Mouse (Mus musculus): ENCODE measurements around the gene Pfn4. TPM values are rescaled to one million over a fixed set of nuclear protein-coding genes. Genes with fewer than 3 reads are reported as not detected.

The Pfn4 gene
- total RNA-seq (2014; rRNA removed) = 9.2 TPM in 2 replicates
- polyA plus RNA-seq (2015; fragmentation: Nextera tagmentation; extraction: Ambion mirVana) = 15.3 and 21.3 TPM in 2 replicates

- ATAC-seq (peak; percentile 99), DNase-seq (peak; percentile 99)
- Histone ChIP-seq H3K4me1 (ENCODE audit: insufficient read depth) (0 out of 2 replicates have a peak, but pooled peaks cover 7% of the 10 kb centered on the region), H3K9me3 (ENCODE audit: low read length) (no peaks in the 10 kb centered on the region), H3K27me3 (ENCODE audit: insufficient read depth, low read length) (no peaks in the 10 kb centered on the region), H3K4me3 (ENCODE audit: low read depth, low read length) (peak within 1 kb of the TSS; percentile 67), H3K36me3 (ENCODE audit: insufficient read depth) (no peaks in the 10 kb centered on the region), H3K27ac (ENCODE audit: low read depth, low read length) (peak within 1 kb of the TSS; percentile 98), H3K9ac (peak within 1 kb of the TSS; percentile 86), H3K4me2 (ENCODE audit: low read depth) (peak within 1 kb of the TSS; percentile 60)
- peak; percentile 94 for TF ChIP-seq CTCF (IDR thresholded peaks at IDR 0.05; ENCODE audit: low read depth)
- WGBS = 3% methylated on average over 61 of the region's 61 CpGs
Observed at GRCm38 (mm10) chr12:4768492-4769332, at the start of gene Pfn4, which contains the start of gene Fam228b. Gene Pfn4 (plus strand): TSS chr12:4769022. Gene Fam228b (minus strand): TSS chr12:4769267.

- no peak for TF ChIP-seq CTCF (IDR thresholded peaks at IDR 0.05; ENCODE audit: low read depth)
- WGBS = 87% methylated on average over 13 of the region's 13 CpGs
- Histone ChIP-seq H3K4me2 (ENCODE audit: low read depth) (no peak overlapping the region), H3K27ac (ENCODE audit: low read depth, low read length) (no peak overlapping the region), H3K9me3 (ENCODE audit: low read length) (no peaks in the 10 kb centered on the region), H3K4me1 (ENCODE audit: insufficient read depth) (no peaks in the 10 kb centered on the region), H3K9ac (no peak overlapping the region), H3K27me3 (ENCODE audit: insufficient read depth, low read length) (no peaks in the 10 kb centered on the region), H3K4me3 (ENCODE audit: low read depth, low read length) (no peak overlapping the region), H3K36me3 (ENCODE audit: insufficient read depth) (no peaks in the 10 kb centered on the region)
- no peak for ATAC-seq
- no peak for DNase-seq
Observed at GRCm38 (mm10) chr12:4719066-4719761, 49.6 kb upstream of the Pfn4 start.

GRCm38 (mm10) chr12:4719762-4720754 is 48.8 kb upstream of the Pfn4 start:
- H3K4me3 ChIP-seq (ENCODE audit: low read depth, low read length) = no peak overlapping the region
- DNase-seq (no peak), ATAC-seq (no peak)
- TF ChIP-seq CTCF (IDR thresholded peaks at IDR 0.05; ENCODE audit: low read depth) = 0 out of 2 replicates have a peak, but pooled peaks have one; percentile 11
- H3K27me3 ChIP-seq (ENCODE audit: insufficient read depth, low read length) = no peaks in the 10 kb centered on the region
- H3K4me2 ChIP-seq (ENCODE audit: low read depth) = no peak overlapping the region
- no peaks in the 10 kb centered on the region for H3K4me1 ChIP-seq (ENCODE audit: insufficient read depth)
- H3K9ac ChIP-seq = no peak overlapping the region
- 79% methylated on average over 17 of the region's 17 CpGs for WGBS
- H3K36me3 ChIP-seq (ENCODE audit: insufficient read depth) = no peaks in the 10 kb centered on the region
- no peak overlapping the region for H3K27ac ChIP-seq (ENCODE audit: low read depth, low read length)
- no peaks in the 10 kb centered on the region for H3K9me3 ChIP-seq (ENCODE audit: low read length)

- Histone ChIP-seq H3K27me3 (ENCODE audit: insufficient read depth, low read length) (no peaks in the 10 kb centered on the region), H3K9ac (no peak overlapping the region), H3K4me3 (ENCODE audit: low read depth, low read length) (no peak overlapping the region), H3K4me1 (ENCODE audit: insufficient read depth) (no peaks in the 10 kb centered on the region), H3K36me3 (ENCODE audit: insufficient read depth) (no peaks in the 10 kb centered on the region), H3K27ac (ENCODE audit: low read depth, low read length) (no peak overlapping the region), H3K9me3 (ENCODE audit: low read length) (no peaks in the 10 kb centered on the region), H3K4me2 (ENCODE audit: low read depth) (no peak overlapping the region)
- no peak for DNase-seq
- 95% methylated on average over 3 of the region's 3 CpGs for WGBS
- no peak for TF ChIP-seq CTCF (IDR thresholded peaks at IDR 0.05; ENCODE audit: low read depth)
- no peak for ATAC-seq
Observed at GRCm38 (mm10) chr12:4729165-4729564, 39.7 kb upstream of the Pfn4 start.

GRCm38 (mm10) chr12:4731629-4732028 is 37.2 kb upstream of the Pfn4 start:
- Histone ChIP-seq H3K4me2 (ENCODE audit: low read depth) (no peak overlapping the region), H3K4me3 (ENCODE audit: low read depth, low read length) (no peak overlapping the region), H3K4me1 (ENCODE audit: insufficient read depth) (no peaks in the 10 kb centered on the region), H3K9me3 (ENCODE audit: low read length) (no peaks in the 10 kb centered on the region), H3K27me3 (ENCODE audit: insufficient read depth, low read length) (no peaks in the 10 kb centered on the region), H3K36me3 (ENCODE audit: insufficient read depth) (no peaks in the 10 kb centered on the region), H3K27ac (ENCODE audit: low read depth, low read length) (no peak overlapping the region), H3K9ac (no peak overlapping the region)
- WGBS = 79% methylated on average over 4 of the region's 4 CpGs
- DNase-seq (no peak), ATAC-seq (no peak)
- TF ChIP-seq CTCF (IDR thresholded peaks at IDR 0.05; ENCODE audit: low read depth) = no peak

GRCm38 (mm10) chr12:4732332-4732731 is 36.5 kb upstream of the Pfn4 start:
- H3K9me3 ChIP-seq (ENCODE audit: low read length) = no peaks in the 10 kb centered on the region
- no peak overlapping the region for H3K27ac ChIP-seq (ENCODE audit: low read depth, low read length)
- no peaks in the 10 kb centered on the region for H3K27me3 ChIP-seq (ENCODE audit: insufficient read depth, low read length)
- no peak overlapping the region for H3K9ac ChIP-seq
- no peak for DNase-seq
- H3K4me3 ChIP-seq (ENCODE audit: low read depth, low read length) = no peak overlapping the region
- no peaks in the 10 kb centered on the region for H3K36me3 ChIP-seq (ENCODE audit: insufficient read depth)
- H3K4me2 ChIP-seq (ENCODE audit: low read depth) = no peak overlapping the region
- ATAC-seq = no peak
- 77% methylated on average over 4 of the region's 4 CpGs for WGBS
- no peak for TF ChIP-seq CTCF (IDR thresholded peaks at IDR 0.05; ENCODE audit: low read depth)
- no peaks in the 10 kb centered on the region for H3K4me1 ChIP-seq (ENCODE audit: insufficient read depth)

Data from forebrain, postnatal 0 days (tissue).